In genomic region chr5:85936667-85937314, GRCm38 (mm10) we compare ENCODE assay signal across 8 mouse cellular contexts.
DNase-seq lines count a peak whose midpoint lies in the region; ATAC-seq and TF ChIP-seq lines count a peak whose summit lies in the region.

No protein-coding gene starts in this region.

- no peak for TF ChIP-seq POLR2A in lung, adult 2 months (IDR thresholded peaks at IDR 0.05; ENCODE audit: borderline replicate concordance, extremely low read depth, low read depth, low read length)

- 0 out of 2 replicates have a peak, but pooled peaks have one; percentile 13 for TF ChIP-seq CTCF in lung, adult 2 months (IDR thresholded peaks at IDR 0.05; ENCODE audit: insufficient read depth, low read length)

- H3K9me3 ChIP-seq in liver, embryonic 11.5 days (ENCODE audit: control insufficient read depth, low read length) = no peaks in the 10 kb centered on the region
- H3K9me3 ChIP-seq in embryonic facial prominence, embryonic 10.5 days = no peaks in the 10 kb centered on the region

- ATAC-seq in liver, embryonic 11.5 days (replicated peaks; ENCODE audit: low FRiP score) = no peak

- H3K4me2 ChIP-seq in liver, embryonic 11.5 days = no peak overlapping the region

- WGBS in liver, embryonic 11.5 days = 33% methylated on average over 8 of the region's 8 CpGs
- WGBS in embryonic facial prominence, embryonic 10.5 days = 45% methylated on average over 8 of the region's 8 CpGs
- WGBS in lung, adult 2 months = 31% methylated on average over 8 of the region's 8 CpGs

- H3K9ac ChIP-seq in liver, embryonic 11.5 days (ENCODE audit: low read depth, low read length) = no peak overlapping the region

- H3K4me3 ChIP-seq in liver, embryonic 11.5 days (ENCODE audit: low read depth, low read length) = no peak overlapping the region
- H3K4me3 ChIP-seq in embryonic facial prominence, embryonic 10.5 days = no peak overlapping the region
- no peak overlapping the region for H3K4me3 ChIP-seq in lung, adult 2 months (replicated peaks; ENCODE audit: extremely low read depth, low read depth, low read length)

- no peaks in the 10 kb centered on the region for H3K36me3 ChIP-seq in liver, embryonic 11.5 days (ENCODE audit: control insufficient read depth, insufficient read depth, low read length)
- no peaks in the 10 kb centered on the region for H3K36me3 ChIP-seq in embryonic facial prominence, embryonic 10.5 days (replicated peaks)

- no peaks in the 10 kb centered on the region for H3K4me1 ChIP-seq in liver, embryonic 11.5 days (replicated peaks; ENCODE audit: control insufficient read depth, insufficient read depth, low read length)
- no peaks in the 10 kb centered on the region for H3K4me1 ChIP-seq in embryonic facial prominence, embryonic 10.5 days
- no peaks in the 10 kb centered on the region for H3K4me1 ChIP-seq in lung, adult 2 months (ENCODE audit: control insufficient read depth, insufficient read depth, low read length)

- no peak overlapping the region for H3K27ac ChIP-seq in liver, embryonic 11.5 days (ENCODE audit: low read depth, low read length)
- no peak overlapping the region for H3K27ac ChIP-seq in embryonic facial prominence, embryonic 10.5 days (replicated peaks)

- peak; percentile 16 for DNase-seq in liver
- no peak for DNase-seq in liver, embryonic 11.5 days (ENCODE audit: low spot score)
- DNase-seq in adrenal gland, adult 2 months = peak; percentile 3
- peak; percentile 49 for DNase-seq in embryonic facial prominence, embryonic 10.5 days (ENCODE audit: low spot score)
- DNase-seq in kidney, postnatal 14 days = peak; percentile 6
- DNase-seq in lung, adult 2 months = peak; percentile 5
- peak; percentile 57 for DNase-seq in right cerebral cortex, postnatal 14 days
- DNase-seq in gastrocnemius, adult 8-10 months (ENCODE audit: low spot score in 2 of 2) = no peak

- H3K27me3 ChIP-seq in liver, embryonic 11.5 days (replicated peaks; ENCODE audit: control insufficient read depth, insufficient read depth, low read length) = no peaks in the 10 kb centered on the region
- no peaks in the 10 kb centered on the region for H3K27me3 ChIP-seq in embryonic facial prominence, embryonic 10.5 days (replicated peaks; ENCODE audit: low read depth, poor library complexity, severe bottlenecking)

Comparison
In these comparisons a context has a peak if more than half of its experiments do, and no peak if none do; other contexts are left out.
1. DNase-seq: peak in liver (single experiment), adrenal gland, adult 2 months (single experiment), embryonic facial prominence, embryonic 10.5 days (single experiment), kidney, postnatal 14 days (single experiment), lung, adult 2 months (single experiment) and right cerebral cortex, postnatal 14 days (single experiment); none in liver, embryonic 11.5 days (single experiment) and gastrocnemius, adult 8-10 months (0 of 2).